Mouse (Mus musculus) liver, adult 2 months (tissue): Measurements from ENCODE around the gene Ttc9b.

ENCODE experiments used
- CTCF ChIP-seq: fragments of 200-500 bp; IDR thresholded peaks from 2 replicates; pipeline ENCODE4 v1.5.1; 2011; ENCODE audit warnings: low read depth, low read length, control low read depth
- POLR2A ChIP-seq: fragments of 200-500 bp; IDR thresholded peaks from 2 replicates; pipeline ENCODE4 v1.6.1; 2011; ENCODE audit warnings: low read length, control low read depth; ENCODE audit not compliant: insufficient read depth; ENCODE audit errors: extremely low read depth

DNA sequence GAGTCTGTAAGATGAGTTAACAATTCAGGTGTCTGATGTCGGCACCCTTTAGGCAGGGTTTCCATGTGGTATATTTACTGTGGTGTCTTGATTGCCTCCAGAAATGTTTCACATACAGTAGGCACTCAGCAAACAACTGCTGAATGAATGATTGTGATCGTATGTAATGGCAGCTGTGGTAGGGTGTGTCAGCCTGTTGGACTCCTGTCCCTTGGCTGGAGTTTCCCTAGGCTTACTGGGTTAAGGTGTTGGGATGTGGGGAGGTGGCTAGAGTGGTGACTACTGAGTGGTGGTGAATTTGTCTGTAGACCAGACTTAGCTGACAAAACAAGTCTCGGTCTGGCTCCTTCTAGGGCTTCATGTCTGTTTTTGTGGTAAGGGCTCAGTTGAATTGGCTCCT is 43.3 kb upstream of the Ttc9b start:
- TF ChIP-seq CTCF, result no peak
- no peak for TF ChIP-seq POLR2A
